Mouse (Mus musculus) adrenal gland, postnatal 36 days (tissue): ENCODE results near the gene Pnpla6. TPM values are rescaled to one million over a fixed set of nuclear protein-coding genes. Genes with fewer than 3 reads are reported as not detected.

Experiments used
- DNase-seq, 2 experiments: peaks; one replicate each; pipeline ENCODE4 v3.0.0; 2021; ENCODE audit warnings: mixed read lengths in 1 of 2
- total RNA-seq, 2 experiments: library from RNA; stranded (reverse); gene quantifications; 2 replicates each; pipeline ENCODE4 v1.2.3; 2021

Pnpla6 gene
- total RNA-seq, 2 experiments from 2014 or later: 35.8 to 37.1 TPM

DNA sequence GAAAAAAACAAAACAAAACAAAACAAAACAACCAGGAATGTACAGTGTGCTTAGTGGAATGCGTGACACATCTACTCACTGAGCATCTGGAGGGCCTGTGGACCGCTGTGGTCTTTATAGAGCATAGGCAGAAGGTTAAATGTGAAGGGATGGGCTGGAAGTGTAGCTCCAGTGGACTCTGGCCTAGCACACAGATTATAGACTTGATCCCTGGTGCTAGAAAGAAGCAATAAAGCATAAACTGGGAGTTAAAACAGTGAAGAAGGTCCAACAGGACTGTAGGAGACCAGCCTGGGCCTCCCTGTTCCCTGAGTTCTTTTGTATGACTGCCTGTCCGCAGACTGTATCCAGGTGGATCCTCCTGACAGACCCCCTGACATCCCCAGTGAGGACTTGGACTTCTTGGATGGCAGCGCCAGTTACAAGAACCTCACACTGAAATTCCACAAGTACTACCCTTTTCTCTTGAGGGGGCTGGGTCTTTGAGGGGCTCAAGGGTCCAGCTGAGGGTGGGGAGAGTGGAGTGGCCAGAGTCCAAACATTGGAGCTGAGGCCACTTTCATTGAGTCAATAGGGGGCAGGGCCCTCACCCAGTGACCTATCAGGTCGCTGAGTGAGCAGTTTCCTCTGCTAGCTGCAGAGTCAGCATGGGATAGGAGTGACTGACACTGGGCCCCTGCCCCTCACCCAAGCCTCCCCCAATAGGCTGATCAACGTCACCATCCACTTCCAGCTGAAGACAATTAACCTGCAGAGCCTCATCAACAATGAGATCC, 7.0 kb upstream of the Pnpla6 start:
- no peak for DNase-seq

DNA sequence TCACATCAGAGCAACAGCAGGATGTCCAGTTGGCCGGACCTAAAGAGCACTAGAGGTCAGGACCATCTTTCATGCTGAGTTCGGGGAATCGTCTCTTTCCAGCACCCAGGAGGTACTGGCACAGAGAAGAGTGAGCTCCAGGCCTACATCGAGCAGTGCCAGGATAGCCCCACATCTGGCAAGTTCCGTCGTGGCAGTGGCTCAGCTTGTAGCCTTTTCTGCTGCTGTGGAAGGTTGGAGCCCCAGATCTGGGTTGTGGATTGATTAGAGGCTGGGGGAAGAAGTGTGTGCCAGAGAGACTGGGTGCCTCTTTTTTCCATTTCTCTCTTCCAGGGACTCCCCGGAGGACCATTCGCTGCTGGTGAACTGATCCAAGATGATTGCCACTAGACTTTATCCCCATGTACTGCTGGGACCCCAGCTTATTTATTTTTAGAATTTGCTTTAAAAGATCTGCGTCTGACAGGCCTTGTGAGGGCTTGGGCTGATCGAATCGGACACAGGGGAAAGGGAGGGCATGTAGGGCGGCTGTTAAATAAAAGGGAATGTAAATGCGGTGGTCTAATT, 420 bp upstream of the Pnpla6 start:
- DNase-seq: no peak

DNA sequence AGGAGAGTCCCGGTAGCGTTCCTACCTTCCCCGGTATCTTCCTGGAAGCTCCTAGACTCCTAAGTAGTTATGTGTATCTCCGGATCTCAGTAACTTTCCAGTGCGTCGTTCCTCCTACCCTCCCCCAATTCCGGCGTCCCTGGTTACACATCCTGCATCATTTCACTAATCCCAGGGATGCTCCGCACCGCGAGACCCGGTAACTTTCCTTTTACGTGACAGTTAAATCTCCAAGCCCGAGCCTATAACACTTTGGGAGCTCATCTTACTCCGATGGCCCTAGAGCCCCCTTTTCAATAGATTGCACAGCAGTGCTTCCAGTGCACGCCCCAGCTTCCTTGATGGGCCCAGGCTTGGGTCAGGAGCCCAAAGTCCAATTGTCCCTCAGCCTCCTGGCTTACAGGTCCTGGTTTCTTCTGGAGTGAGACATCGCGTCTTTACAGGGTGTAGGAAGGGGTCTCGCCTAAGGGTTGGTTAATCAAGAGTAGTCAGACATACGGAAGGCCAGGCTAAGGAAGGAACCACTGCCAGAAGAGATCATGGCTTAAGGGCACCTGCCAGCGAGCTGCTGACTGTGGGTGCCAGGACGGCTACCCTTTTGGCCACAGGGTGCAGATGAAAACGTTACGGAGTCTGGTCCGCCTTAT, 710 bp downstream of the Pnpla6 start:
- peak; percentile 56 to 66 for DNase-seq

DNA sequence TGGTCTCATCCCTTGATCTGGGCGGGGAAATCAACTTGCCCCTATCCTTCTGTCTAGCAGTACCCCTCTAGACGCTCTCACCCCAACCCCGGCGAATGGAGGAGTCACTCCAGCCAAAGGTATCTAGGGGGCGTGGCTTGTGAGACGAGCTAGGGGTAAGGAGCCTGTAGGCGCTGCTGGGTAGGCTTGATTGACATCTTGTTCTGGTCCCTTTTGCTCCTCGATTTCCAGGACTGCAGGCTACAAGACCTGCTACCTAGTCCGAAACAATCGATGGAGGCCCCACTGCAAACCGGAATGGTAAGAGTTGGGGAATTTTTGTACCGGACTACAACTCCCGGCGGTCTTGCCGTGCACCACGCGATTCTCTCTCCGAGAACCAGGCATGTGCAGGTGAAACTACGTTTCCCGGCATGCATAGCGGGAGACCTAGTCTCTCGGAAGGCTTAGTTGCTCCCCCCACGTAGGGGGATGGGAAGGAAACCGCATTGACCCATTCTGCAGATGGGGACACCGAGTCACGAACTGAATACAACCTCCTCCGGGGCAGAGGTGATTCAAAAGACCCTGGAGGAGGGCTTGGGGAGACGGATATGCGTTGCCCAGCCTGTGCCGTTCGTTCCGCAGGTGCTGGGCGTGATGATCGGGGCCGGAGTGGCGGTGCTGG, 1.4 kb downstream of the Pnpla6 start:
- peak; percentile 93 to 95 for DNase-seq

DNA sequence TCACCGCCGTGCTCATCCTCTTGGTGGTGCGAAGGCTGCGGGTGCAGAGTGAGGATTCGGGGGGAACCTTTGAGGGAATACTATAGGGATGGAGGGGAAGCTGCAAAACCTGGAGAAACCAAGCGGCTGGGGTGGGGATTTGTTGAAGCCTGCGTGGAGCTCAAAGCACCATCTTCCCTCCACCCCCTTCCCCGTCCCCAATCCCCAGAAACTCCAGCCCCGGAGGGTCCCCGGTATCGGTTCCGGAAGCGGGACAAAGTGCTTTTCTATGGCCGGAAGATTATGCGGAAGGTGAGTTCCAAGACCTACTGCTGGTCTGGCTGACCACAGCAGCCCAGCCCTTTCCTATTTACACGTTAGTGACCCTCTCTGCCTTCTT, 1.9 kb downstream of the Pnpla6 start:
- no peak for DNase-seq

DNA sequence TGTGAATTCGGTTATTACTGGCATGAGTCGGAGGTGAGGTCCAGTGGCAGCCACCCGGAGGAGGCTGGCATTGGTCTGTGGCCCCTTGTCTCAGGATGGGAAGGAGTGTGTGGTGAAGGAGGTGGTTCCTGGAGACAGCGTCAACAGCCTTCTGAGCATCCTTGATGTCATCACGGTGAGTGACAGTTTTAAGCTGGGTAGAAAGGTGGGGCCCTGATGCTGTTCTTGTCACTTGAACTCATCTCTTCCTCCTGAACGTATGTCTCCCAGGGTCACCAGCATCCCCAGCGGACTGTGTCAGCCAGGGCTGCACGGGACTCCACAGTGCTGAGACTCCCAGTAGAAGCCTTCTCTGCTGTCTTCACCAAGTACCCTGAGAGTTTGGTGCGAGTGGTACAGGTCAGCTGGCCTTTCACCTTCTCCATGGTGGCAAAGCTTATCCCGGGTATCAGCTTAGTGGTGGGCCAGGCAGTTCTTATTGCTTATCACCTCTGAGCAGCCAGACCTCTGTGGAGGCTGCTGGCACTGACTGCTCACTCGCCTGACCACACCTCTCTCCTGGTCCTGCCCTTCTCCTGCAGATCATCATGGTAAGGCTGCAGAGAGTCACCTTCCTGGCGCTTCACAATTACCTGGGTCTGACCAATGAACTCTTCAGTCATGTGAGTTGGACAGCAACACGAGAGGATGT, 7.0 kb downstream of the Pnpla6 start:
- DNase-seq: no peak

DNA sequence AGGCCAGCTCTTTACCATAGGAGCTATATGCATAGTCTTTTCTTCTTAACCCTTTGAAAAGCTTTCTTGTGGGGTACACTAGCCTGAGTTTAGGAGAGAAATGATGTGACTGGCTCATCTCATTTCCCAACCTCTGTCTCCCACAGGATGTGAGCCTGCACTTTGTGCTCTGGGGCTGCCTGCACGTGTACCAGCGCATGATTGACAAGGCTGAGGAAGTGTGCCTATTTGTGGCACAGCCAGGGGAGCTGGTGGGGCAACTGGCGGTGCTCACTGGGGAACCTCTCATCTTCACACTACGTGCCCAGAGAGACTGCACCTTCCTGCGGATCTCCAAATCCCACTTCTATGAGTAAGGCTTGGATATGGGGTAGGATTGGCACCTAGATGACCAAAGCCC, 15.6 kb downstream of the Pnpla6 start:
- no peak for DNase-seq

DNA sequence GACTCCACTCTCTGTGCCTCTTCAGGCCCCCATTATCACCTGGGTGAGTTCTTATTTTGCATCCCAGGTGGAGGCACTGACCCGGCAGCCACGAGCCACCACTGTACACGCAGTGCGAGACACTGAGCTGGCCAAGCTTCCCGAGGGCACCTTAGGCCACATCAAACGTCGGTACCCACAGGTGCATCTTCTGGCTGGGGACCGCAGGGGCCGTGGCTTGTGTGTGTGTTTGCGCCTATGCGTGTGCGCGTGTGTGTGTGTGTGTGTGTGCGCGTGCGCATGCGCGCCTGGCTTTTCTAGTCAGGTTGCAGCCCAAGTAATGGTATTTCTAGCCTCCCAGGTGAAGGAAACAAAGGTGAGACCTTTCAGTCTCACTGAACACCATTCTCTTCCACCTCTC, 16.8 kb downstream of the Pnpla6 start:
- no peak for DNase-seq

DNA sequence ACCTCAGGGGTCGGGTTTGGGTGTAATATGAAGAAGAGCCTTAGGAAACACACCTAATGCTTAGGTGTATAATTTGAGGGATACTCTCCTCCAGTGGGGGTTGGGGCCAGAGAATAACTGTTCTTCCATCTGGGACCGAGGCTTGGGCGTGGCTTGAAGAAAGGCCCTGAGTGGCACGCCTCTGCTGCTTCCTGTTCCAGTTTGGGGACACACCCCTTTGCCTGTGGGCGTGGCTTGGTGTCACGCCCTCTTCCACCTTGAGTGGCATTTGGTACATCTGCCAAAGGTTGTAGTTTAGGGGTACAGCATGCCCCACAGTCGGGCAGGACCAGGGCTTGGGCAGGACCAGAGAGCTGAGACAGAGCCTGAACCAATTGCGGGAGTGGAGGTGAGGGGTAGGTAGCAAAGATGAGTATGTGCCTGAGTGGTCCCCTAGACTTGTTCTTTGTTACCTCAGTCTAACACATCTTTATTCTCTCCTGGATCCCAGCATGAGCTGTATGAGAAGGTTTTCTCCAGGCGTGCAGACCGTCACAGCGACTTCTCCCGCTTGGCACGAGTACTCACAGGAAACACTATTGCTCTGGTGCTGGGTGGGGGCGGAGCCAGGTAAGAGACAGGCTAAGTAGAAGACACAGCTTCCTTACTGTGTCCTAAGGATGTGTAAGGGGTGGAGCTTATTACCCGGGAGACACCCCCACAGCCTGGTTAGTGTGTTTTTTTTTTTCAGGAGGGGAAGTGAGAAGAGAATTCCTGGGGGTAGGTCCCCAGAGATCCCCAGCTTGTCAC, 21.1 kb downstream of the Pnpla6 start:
- DNase-seq: no peak

DNA sequence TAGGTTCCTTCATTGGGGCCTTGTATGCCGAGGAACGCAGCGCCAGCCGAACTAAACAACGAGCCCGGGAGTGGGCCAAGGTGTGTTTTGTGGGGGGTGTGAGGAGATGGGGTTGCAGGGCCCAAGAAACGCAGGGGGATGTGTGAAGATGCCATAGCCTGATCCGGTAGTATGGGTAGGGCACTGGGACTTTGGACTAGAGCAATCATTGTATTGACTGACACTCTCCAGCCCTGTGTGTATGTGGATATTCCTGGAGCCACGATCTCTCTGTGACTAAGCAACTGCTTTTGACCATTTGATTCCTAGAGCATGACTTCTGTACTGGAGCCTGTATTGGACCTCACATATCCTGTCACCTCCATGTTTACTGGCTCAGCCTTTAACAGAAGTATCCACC, 21.8 kb downstream of the Pnpla6 start:
- no peak for DNase-seq

DNA sequence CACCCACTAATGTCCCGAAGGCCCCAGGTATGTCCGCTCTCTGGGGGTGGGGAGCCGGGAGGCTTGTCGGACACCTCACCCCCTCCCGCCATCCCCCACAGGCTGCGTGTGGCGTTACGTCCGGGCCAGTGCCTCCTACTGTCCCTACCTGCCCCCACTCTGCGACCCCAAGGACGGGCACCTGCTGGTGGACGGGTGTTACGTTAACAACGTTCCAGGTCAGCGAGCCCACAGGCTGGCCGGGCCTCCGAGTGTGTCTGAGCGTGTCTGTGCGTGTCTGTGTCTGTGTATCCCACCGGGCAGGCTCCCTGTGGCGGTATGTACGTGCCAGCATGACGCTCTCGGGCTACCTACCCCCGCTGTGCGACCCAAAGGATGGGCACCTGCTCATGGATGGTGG, 22.5 kb downstream of the Pnpla6 start:
- DNase-seq: no peak

DNA sequence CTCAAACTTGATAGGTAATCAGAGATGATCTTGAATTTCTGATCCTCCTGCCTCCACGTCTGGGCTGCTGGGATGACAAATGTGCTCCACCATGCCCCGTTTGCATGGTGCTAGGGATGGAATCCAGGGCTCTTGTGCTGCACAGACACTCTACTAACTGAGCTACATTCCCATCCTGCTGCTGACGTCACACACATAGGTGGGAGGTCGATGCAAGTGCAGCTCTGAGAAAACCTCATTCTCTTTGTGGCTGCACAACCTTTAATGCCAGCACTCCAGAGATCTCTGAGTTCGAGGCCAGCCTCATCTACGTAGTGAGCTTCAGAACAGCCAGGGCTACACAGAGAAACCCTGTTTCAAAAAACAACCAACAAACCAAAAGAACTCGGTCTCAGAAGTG, 24.0 kb downstream of the Pnpla6 start:
- DNase-seq: no peak

DNA sequence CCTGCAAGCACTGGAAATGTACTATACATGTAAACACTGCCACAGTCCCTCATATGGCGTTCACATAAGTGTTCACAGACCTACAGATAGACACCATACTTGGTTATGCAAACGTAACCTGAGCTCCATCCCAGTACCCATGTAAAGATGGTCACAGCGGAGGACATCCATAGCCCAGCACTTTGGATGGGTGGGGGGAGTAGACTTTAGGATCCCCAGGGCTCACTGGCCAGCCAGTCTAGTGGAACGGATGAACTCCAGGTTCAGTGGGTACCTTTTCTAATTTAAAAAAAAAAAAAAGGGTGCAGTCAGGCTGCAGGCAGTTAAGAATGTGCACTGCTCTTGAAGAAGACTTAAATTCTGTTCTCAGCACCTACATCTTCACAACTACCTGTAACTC, 24.9 kb downstream of the Pnpla6 start:
- DNase-seq: no peak

DNA sequence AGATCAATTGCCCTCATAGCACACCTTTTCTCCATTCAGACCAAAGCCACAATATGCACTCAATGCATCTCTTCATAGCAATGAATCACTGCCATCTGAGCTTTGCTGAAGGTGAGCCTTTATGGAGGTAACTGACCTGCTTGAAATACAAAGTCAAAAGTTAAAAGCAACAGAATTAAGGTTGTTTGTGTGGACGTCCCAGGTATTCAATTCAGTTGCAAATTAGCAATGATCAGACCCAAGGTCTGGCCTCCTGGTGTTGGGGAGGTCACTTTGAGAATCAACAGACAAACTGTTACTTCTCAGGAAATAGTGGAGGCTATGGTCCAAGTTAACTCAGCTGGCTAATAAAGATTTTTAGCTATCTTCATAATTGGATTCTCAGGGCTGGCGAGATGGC, 31.3 kb downstream of the Pnpla6 start:
- DNase-seq: no peak

DNA sequence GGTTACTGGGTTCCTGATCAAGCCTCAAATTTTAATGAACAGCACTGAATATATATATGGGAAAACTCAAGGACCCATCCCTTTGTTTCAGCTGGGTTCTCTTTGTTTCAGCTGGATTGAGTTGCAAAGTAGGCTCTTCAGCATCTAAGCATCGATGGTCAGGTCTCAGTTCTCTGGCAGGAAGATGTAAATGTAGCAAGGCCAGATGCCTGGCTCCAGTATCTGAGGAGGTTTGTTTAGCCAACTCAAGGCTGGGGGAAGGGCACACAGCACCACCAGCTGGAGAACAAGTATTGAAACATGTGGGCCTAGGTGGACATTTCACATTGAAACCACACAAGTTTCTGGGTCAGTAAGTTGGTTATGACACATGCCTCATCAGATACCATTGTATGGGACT, 37.1 kb downstream of the Pnpla6 start:
- no peak for DNase-seq

DNA sequence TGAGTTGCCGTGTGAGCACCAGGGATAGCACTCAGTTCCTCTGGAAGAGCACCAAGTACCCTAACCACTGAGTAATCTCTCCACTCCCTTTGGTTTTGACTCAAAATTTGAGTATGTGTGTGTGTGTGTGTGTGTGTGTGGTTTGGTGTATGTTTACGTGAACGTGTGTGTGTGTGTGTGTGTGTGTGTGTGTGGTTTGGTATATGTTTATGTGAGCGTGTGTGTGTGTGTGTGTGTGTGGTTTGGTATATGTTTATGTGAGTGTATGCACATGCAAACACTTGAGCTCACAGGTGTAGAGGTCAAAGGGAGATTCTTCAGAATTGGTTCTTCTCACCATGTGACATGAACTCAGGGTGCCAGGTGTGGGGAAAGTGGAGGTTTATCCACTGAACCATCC, 40.9 kb downstream of the Pnpla6 start:
- DNase-seq: no peak

DNA sequence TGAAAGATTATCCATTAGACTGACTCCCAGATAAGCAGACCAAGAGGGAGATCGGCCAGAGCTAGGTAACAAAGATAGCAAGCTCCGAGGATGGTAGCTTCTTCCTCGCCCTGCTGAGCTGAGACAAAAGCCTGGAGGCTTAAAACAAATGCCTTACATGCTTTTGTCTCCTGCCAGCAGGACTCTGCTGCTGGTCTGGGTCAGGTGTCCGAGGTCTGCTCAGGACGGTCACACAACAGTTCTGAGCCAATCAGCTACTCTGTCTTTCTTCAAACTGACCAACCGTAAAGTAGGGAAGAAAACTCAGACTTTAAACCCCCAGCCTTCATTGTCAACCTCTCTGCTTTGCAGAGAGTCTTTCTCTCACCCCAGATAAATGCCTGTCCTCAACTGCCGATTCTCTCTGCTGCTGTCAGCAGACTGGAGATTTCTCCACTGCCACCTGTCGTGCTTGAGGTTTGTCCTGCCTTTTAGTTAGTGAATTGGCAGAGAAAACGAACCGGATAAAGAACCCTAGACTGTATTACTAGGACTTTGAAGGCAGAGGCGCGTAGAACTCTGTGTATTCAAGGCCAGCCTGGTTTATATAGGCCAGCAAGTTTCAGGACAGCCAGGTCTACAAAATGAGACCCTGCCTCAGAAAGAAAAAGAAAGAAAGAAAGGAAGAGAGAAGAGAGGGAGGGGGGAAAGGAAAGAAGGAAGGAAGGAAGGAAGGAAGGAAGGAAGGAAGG, 52.6 kb downstream of the Pnpla6 start, which contains the start of gene C330021F23Rik:
C330021F23Rik (plus strand) TSS at position 350 of the 731 bp plus-strand sequence.
- DNase-seq: no peak

DNA sequence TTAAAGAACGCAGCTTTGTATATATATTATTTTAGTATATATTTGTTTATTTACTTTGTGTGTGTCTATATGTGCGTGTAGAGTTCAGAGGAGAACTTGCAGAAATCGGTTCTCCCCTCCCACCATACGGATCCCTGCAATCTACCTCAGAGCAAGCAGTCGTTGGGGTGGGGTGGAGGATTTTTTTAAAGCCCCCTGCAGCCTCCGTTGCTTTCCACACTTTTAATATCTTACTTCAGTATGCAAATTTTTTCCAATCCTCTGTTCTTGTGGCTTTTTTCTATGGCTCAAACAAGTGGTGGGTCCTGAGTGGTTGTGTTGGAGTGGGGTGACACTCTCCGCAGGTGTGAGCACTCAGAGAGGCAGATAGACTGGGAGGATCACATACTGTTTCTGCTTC, 53.2 kb downstream of the Pnpla6 start:
- no peak for DNase-seq

DNA sequence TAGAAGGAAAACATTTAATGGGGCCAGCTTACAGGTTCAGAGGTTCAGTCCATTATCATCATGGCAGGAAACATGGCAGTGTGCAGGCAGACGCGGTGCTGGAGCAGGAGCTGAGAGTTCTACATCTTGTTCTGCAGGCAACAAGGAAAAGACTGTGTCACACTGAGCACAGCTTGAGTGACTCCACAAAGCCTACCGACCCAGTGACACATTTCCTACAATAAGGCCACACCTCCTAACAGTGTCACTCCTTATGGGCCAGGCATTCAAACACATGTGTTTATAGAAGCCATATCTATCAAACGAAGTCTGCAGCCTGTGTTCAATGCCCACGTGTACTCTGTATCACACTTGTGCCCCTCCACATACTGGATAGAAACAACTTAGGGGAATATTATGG, 54.6 kb downstream of the Pnpla6 start:
- DNase-seq: no peak

DNA sequence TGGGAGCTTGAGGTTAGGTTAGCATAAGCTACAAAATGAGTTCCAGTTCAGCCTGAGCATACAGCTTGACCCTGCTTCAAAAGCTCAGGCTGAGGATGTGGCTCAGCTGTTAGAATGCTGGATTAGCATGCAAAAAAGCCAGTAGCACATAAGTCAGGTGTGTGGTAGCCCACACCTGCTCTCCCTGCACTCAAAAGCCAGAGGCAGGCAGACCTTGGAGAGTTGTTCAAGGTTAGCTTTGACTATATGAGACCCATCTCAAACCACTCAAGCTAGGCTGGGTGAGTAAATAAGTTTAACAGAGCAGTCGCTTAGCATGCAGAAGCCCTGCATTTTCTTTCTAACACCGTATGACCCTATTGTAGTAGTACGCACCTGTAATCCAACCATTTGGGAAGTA, 59.4 kb downstream of the Pnpla6 start:
- no peak for DNase-seq
